Mouse (Mus musculus): ENCODE data around the gene Dtnb.

Dtnb gene

DNA sequence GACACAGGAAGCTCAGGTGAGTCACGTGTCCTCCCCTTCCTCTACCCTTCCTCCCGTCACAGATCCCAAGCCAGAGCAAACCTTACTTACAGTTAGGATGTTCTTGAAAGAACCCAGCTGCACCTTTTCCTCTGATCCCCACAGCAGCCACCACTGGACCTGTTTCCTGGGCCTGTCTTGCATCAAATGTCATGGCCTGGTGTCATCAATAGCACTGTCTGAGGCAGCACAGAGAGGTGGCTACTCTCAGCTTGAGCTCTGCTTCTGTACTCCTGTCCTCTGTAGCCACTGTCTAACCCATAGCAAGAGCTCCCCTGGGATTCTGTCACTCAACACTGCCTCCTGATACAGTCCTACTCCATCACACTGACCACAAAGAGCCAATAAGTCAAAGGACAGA, 207.5 kb downstream of the Dtnb start:
- DNase-seq: no peak

DNA sequence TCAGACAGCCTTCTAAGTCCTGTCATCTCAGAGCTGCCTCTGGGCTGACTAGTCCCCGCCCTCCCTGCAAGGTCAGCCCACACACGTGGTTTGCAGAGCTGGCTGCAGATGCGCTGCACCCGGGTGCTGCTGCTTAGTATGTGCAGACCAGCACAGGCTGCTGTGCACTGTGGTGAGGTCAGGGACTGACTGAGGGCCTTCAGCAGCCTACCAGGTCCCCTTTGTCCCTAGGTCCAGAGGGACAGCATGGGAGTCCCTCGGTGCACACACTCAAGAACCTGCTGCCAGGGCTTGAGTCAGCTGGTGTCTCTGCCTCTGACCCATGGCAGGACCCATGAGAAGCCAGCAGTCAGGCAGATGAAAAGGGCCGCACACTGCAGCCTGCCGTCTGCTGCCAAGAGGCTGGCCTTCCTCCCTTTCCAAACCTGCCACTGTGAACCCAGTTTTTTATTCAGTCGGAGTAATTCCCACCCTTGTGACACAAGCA, 208.3 kb downstream of the Dtnb start:
- DNase-seq: peak; percentile 76

DNA sequence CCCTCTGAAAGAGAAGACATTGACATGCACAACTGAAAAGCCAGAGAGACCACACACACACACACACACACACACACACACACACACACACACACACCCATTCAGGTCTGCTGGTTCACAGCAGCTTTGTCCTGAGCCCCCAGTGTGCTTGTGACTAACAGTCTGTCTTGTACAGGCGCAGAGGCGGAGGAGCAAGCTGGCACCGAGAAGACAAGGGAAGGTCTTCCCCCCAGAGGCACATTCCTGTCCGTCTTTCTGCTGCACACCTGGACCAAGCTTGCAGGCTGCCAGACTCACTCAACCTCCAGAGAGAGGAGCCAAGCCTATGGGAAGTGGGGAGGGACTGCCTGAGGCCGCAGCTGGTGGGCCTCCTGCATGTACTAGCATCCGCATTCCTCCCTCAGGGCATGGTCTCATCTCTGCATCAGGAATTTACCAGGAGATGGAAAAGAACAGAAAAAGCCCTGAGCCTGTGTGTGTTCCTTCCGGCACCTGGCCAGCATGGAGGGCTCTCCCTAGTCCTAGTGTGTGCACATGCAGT, 208.8 kb downstream of the Dtnb start:
- no peak for DNase-seq

DNA sequence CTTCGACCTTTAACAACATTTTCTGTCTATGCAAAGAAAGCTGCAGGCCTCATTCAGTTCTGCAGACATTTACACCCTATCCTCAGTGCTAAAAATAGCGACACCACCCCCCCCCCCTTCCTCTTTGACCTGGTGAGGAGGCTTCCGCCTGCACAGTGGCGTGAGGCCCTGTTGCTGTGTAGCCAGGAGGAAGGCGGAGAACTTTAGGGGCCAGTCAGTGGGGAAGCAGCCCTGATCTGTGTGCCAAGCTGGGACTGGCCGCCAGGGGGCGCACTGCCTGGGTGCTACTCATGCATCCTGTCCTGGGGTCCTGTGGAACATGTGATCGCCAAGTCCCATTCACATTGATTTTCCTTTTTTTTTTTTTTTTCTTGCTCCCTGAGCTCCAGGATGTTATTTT, 209.3 kb downstream of the Dtnb start:
- DNase-seq: peak; percentile 83

DNA sequence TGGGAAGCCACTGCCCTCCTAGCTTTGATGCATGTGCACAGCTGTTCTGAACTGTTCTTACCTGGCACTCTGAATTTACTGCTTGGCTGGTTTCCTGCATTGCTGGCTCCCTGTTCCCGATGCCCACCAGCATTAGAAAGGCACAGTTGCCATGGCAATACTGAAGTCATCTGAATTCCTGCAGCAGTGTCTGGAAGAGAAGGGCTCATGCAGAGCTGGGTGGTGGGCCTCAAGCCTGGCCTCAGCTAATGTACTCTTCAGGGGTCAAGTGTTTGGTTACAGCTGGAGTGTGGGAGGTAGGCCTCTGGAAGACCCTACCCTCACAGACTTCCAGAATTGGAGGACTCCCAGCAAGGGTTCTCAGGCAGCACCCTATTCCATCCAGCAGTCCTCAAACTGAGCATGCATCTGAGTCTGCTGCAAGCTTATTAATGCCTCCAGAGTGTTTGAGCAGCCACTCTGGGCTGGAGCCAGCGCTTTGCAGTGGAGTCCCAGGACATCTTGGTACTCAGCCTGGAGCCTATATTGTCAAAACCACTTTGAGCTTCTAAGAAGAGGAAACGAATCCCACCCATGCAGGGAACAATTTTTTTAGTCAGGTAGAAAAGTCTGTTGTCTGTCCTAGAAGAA, 211.1 kb downstream of the Dtnb start:
- DNase-seq: no peak

DNA sequence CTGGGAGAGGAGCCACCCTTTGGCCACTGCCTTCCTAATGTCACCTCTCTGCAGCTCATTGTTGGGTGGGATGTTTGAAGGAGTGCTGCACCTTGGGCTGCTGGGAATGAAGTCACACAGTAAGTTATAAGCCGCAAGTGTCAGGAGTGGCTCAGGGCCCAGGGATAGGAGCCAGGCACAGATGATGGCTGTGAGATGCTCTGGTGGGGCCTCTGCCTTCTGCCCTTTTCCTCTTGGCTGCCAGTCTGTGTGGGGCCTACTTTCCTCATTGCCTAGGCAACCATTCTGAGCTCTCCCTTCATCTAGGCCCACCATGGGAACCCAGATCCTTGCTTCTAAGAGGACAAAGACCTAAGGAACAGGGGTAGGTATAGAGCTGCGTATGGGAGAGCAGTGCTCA, 212.1 kb downstream of the Dtnb start:
- DNase-seq: no peak

DNA sequence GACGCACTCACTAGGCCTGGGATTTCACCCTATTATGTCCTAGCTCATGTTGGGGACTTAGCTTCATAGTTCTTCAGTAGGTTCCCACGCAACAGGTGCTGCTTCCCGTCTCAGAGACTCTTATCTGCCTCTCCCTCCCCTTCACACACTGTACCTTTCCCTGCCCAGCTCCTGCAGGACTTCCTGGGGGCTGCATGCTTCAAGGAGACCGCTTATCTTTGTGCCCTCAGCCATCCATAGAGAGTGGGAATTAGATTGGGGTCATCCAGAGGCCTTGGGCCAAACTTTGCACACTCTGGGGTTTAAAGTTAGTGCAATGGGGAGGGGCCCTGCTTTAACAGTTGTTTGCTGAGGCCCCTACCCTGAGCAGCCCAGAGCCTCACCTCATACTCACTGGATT, 212.5 kb downstream of the Dtnb start:
- DNase-seq: no peak

DNA sequence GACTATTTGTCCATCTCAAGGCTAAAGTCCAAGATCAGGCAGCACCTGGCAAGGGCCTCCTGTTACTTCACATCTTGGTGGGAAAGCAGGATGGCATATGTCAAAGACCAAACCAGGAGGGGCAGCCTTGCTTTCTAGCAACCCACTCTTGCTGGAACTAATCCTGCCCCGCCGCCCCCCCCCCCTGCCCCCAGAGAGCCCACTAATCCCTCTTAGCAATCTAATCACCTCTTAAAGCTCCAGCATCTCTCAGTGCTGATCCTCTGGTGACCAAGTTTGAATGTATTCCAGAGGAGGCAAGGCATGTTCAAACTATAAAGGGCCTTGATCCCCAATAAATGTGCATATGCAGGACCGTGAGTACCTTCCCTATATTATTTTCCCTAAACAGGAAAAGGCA, 214.9 kb downstream of the Dtnb start:
- DNase-seq: no peak

DNA sequence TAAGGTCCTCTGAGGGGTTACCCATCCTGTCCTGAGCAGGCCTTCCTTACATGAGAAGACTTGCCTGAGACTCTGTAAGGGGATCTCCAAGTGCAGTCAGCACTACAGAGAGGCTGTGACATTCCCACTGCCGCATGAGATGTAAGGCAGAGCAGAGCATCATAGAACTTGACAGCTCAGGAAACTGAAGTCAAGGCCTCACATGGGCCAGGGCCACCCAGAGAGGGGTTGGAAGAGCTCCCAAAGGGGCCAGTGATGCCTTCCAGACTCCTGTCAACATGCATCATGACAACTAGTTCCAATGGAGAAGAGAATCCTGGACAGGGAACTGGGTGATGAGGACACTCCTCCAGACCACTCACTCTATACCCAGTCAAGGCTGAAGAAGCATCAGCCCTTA, 215.4 kb downstream of the Dtnb start:
- no peak for DNase-seq

DNA sequence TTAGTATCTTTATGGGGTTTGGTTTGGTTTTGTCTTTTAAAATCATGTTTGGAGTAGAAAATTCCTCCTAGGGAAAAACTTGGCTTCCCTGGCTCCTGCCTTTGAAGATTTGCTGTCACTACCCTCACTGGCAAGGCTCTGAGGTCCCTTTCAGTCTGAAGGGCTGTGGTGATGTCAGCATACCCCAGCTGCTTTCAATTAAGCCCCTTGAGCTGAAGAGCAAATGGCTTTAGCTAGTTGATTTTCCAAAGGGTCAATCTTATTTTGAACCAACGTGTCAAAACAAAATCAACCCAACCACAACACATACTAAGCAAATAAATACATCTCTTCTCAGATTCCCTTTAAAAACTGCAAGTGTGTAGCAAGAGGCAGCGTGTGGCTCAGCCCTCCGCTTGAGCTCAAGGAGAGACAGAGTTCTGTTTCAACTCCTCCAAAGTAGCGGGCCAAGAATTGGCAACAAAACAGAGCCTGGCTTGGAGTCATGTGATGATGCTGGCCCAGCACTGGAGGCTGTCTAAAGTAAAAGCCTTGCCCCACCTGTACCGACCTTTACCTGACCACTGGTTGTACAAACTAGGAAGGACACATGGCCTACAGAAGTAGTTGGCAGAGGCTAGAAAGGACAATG, 216.4 kb downstream of the Dtnb start:
- no peak for DNase-seq

DNA sequence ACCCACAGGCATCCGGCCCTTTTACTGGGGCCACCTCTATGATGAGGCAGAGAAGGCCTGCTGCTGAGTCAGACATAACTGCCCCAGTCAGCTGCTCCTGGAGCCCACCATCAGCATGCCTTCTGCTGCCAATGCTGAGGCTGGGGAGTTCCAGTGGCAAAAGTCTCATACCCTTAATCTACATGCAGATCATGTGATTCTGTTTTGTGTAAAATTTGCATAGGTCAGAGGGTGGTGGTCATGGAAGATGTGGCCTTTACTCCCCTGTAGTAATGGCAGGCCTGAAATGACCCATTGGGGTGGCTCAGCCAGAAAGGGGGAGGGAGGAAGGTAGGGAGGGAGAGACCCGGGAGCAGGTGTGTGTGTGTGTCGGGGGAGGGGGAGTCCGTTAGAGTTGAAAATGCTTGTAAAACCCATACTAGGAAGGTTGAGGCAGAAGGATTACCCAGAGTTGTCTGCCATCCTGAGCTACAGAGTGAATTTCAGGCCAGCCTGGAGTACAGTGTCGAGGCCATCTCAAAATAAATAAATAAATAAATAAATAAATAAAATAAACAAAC, 217.5 kb downstream of the Dtnb start:
- no peak for DNase-seq

DNA sequence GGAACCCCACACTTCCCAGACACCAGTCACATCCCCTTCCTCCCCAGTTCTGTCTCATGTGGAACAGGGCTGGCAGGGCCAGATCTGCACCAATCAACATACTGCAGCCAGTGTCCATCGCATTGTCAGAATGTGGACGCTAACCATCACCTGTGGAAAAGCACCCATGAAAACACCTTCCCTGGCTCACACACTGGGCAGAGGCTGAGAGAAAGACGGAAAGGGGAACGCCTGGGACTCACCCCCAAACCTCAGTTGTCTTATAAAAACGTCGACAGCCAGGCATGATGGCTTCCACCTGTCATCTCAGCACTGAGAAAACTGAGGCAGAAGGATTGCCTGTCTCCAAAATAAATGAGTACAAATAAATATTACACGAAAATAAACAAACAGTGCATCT, 219.1 kb downstream of the Dtnb start:
- DNase-seq: no peak

DNA sequence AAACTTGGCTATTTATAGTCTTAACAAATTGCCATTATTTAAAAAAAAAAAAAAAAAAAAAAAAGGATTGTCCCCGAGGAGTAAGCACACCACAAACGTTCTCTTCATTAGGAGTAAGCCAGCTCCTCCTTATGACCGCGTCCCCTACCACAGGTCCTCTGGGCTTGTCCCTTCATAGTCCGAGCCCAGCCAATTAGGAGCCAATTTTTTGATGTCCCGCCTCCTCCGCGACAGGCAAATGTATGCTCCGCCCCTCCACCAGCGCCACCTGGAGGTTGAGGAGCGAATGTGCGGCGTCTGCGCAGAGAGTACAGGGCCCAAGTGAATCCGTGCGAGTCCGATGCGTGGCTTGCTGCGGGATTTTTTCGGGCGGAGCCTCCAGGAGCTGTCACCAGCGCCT, 219.6 kb downstream of the Dtnb start:
- peak; percentile 97 for DNase-seq

DNA sequence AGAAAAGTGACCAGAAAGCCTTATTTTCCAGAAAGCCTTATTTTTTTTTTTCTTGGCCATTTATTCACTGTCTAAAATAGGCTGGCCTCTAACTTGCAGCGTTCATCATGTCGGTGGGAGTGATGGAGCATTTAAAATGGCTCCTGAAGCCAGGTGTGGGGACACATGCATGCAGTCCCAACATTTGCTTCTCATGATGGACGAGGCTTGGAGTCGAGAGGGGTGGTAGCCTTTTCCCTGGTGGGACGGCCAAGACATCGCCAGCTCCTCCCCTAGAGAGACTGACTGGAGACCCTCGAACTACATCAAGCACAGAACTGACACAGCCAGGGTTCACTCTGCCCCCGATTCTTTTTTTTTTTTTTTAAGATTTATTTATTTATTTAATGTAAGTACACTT, 220.1 kb downstream of the Dtnb start:
- DNase-seq: no peak

DNA sequence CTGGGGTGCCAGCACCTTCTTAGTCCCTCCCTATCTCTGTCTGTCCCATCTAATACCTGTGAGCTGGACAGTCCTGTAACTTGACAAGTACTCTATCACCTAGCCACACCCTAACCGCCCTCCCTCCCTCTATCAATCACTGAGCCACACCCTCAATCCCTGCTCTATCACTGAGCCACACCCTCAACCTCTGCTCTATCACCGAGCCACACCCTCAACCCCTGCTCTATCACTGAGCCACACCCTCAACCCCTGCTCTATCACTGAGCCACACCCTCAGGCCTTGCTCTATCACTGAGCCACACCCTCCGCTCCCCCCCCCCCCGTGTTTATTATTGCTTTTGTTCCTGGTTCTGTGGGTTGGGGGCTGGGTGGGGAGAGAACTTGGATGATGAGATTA, 223.4 kb downstream of the Dtnb start:
- DNase-seq: no peak

DNA sequence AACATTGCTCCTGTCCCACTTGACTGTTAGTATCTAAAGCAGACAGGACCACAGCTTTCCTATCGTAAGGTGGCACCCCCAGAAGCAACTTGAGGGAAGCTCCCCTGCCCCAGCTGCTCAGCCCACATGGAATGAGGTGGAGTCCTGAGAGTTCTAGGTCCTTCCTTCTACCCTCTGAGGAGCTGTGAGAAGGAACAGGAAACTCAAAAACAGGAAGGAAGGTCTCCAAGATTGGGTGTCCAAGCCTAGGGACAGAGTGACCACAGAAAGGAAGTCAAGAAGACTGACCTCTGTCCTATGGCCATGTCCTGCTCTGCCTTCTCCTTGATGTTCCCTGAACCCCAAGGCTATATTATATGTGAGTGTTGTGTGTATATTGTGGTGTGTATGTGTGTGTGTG, 227.4 kb downstream of the Dtnb start:
- no peak for DNase-seq

DNA sequence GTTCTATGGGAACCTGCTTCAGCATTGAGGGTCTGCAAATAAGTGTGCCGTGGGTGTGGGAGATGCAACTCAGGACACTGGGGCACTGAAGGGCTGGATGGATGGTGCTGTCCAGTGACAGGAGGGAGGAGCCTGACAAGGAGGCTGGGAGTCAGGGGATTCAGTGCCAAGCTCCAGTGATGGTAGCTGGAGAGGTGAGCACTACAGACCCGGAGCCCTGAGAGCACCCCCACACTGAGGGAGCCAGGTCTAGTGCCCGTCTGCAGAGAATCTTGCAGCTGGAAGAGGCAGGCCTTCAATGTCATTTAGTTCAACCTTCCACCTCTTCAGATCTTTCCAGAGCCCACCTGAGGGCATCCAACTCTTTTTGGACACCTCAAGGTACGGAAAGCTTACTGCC, 233.7 kb downstream of the Dtnb start, which contains the start of gene Dnmt3a:
Dnmt3a (plus strand) TSS at position 156 of the 400 bp plus-strand sequence.
- no peak for DNase-seq

DNA sequence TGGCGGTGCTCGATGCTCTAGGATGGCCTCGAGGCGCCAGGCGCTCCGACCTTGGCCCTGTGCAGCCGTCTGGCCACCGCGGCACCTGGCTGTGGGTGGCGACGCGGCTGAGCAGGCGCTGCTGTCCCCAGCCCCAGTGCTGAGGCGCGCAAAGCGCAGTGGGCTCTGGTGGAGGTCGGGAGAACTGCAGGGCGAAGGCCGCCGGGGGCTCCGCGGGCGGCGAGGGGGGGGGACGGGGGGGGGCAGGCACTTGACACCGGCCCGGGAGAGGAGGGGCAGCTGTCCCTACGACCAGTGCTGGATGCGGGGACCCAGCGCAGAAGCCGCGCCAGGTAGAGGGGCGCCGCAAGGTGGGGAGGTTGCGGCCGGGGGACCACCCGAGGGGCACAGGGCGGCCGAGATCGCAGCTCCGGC, 234.1 kb downstream of the Dtnb start:
- peak; percentile 67 for DNase-seq

DNA sequence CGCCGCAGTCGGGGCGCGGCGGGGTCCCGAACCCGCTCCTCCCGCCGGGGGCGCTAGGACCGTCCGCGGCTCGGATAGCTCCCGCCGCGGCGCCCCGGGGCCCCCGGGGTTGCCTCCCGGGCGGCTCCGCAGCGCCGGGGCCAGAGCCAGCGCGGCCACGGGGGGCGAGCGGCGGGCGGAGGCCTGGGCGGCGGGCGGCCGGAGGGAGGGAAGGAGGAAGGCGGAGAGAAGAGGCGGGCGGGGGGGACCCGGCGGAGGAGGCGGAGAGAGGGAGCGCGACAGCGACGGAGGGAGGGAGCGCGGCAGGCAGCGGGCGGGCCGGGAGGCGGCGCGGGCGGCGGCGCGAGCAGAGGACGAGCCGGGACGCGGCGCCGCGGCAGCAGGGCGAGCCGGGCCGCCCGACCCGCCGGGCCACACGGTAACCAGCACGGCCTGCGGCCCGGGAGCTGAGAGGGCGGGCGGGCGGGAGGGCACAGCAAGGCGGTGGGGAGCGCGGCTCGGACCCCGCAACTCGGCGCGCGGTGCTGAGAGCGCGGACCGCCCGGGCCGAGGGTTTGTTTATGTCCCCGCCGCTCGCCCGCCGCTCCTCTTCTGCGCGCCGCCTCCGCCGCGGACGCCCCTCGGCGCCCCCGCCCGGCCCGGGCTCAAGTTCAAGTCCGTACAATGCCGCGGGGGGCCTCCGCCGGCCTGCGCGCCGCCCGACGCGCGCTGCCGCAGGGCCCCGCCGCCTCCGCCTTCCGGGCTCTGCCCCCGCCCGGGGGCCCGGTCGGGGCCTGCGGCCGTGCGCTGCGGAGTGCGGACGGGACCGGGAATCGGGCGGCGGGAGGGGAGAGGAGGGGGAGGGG, 234.7 kb downstream of the Dtnb start:
- DNase-seq: peak; percentile 75

DNA sequence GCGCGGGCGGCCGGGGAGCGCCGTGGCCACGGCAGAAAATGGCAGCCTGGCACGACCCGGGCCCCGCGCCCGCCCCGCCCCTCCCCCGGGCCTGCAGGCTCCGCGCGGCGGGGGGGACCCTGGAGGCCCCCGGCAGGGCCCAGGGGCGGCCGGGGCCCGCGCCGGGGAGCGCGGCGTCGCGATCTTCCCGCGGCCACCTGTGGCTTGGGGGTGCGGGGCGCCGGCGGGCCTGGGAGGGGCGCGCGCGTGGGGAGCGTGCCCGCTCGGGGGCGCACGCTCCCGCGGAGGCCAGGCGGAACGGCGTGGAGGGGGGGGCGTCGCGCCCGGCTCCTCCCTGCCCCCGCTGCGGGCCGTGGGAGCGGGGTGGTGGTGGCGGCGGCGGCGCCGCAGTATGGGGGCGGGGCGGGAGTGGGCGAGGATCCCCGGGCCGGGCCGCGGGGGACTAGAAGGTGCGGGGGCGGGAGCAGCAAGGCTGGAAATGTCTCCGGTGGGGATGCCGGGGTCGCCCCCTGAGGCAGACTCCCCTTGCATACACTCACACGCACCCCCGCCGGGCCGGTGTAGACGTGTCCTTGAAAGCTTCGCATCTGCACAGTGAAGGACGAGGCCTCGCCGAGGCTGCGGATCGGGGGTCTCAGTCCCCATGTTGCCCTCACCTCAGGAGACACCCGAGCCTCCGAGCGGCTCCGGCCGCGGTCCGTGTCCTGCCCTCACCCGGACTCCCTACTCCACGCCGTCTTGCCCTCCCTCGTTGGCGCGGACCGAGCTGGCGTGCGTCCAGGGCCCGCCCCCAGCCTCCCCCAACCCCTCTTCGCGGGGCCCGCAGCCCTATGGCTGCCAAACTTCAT, 235.6 kb downstream of the Dtnb start:
- DNase-seq: peak; percentile 53

DNA sequence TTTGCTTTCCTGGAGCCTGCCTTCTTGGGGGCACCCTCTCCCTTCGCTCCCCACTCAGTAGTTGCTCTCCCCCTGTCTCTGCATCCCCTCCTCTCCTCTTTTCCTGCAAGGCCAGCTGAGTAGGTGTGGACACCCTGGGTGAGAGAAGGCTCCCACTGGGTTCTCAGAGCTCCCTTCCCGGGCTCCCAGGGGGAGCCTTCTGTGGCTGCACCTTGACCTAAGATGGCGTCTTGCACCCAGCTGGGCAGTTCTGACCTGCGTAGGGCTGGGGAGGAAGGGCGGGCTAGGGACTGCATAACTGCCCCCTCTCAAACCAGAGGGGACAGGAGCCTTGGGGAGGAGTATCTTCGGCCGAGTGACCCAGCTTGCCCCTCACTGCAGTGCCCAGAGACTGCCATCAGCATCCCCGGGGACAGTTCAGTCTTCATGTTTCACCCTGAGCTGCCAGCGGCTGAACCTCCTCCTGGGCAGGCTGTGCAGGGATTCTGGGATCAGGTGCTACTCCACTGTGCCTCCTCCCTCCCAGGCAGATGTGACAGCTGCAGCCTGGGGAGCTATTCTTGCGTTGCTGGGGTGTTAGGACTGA, 236.3 kb downstream of the Dtnb start:
- DNase-seq: no peak
